8 mouse cellular contexts compared by ENCODE assay signal in genomic region chr17:80825518-80825901, GRCm38 (mm10).
DNase-seq lines count a peak whose midpoint lies in the region; ATAC-seq and TF ChIP-seq lines count a peak whose summit lies in the region.

No protein-coding gene starts in this region.

- TF ChIP-seq CTCF in embryonic fibroblast, embryonic 13.5 days (IDR thresholded peaks at IDR 0.05; ENCODE audit: borderline replicate concordance, insufficient read depth, low read length) = no peak
- TF ChIP-seq CTCF in kidney, adult 2 months (conservative IDR thresholded peaks at IDR 0.05; ENCODE audit: insufficient read depth, insufficient read length, low read depth, low read length) = no peak
- TF ChIP-seq CTCF in thymus, adult 2 months (IDR thresholded peaks at IDR 0.05; ENCODE audit: borderline replicate concordance, control insufficient read depth, extremely low read depth, insufficient read depth, low read length, poor library complexity) = no peak

- peak; percentile 17 to 18 for DNase-seq in left cerebral cortex, adult 18-20 months (ENCODE audit: low spot score in 2 of 2)
- no peak for DNase-seq in left cerebral cortex, adult 11 months (ENCODE audit: low spot score)
- peak; percentile 74 for DNase-seq in kidney, adult 2 months
- DNase-seq in thymus, adult 2 months = no peak

- 0 out of 2 replicates have a peak, but pooled peaks cover 2% of the 10 kb centered on the region for H3K4me1 ChIP-seq in embryonic fibroblast, embryonic 13.5 days (ENCODE audit: control insufficient read depth, insufficient read depth, low read length)
- H3K4me1 ChIP-seq in kidney, adult 2 months (ENCODE audit: control insufficient read depth, insufficient read depth, low read length) = peaks cover 15% of the 10 kb centered on the region; the same call in 1 of the 2 replicates
- peaks cover 9% of the 10 kb centered on the region for H3K4me1 ChIP-seq in thymus, adult 2 months (replicated peaks; ENCODE audit: control insufficient read depth, insufficient read depth, low read length)
- H3K4me1 ChIP-seq in midbrain, embryonic 16.5 days (ENCODE audit: control insufficient read depth, insufficient read depth, low read length) = 0 out of 2 replicates have a peak, but pooled peaks cover 2% of the 10 kb centered on the region

- H3K9ac ChIP-seq in midbrain, embryonic 16.5 days (ENCODE audit: low read depth, low read length) = no peak overlapping the region

- WGBS in kidney, adult 2 months = 10% methylated on average over 10 of the region's 10 CpGs
- 18% methylated on average over 10 of the region's 10 CpGs for WGBS in thymus, adult 2 months
- 65% methylated on average over 10 of the region's 10 CpGs for WGBS in midbrain, embryonic 16.5 days

- no peak overlapping the region for H3K4me3 ChIP-seq in embryonic fibroblast, embryonic 13.5 days (ENCODE audit: insufficient read depth, low read length)
- H3K4me3 ChIP-seq in kidney, adult 2 months (ENCODE audit: insufficient read depth, low read depth, low read length) = no peak overlapping the region
- no peak overlapping the region for H3K4me3 ChIP-seq in thymus, adult 2 months (ENCODE audit: control insufficient read depth, insufficient read depth, low read length)
- no peak overlapping the region for H3K4me3 ChIP-seq in midbrain, embryonic 16.5 days (ENCODE audit: low read depth, low read length)

- ATAC-seq in megakaryocyte, adult 5-6 weeks (ENCODE audit: poor library complexity, severe bottlenecking) = peak; percentile 15; the same call in 1 of the 2 replicates
- ATAC-seq in megakaryocyte-erythroid progenitor cell, adult 5-6 weeks (replicated peaks; ENCODE audit: low FRiP score, low TSS enrichment, poor library complexity, severe bottlenecking) = no peak
- no peak for ATAC-seq in midbrain, embryonic 16.5 days

- peak overlapping the region; percentile 52 for H3K27ac ChIP-seq in embryonic fibroblast, embryonic 13.5 days (ENCODE audit: insufficient read depth, low read length)
- peak overlapping the region; percentile 89 for H3K27ac ChIP-seq in kidney, adult 2 months (ENCODE audit: insufficient read depth, low read depth, low read length)
- no peak overlapping the region for H3K27ac ChIP-seq in thymus, adult 2 months (ENCODE audit: control insufficient read depth, insufficient read depth, low read length)
- H3K27ac ChIP-seq in midbrain, embryonic 16.5 days (ENCODE audit: low read length) = no peak overlapping the region

- H3K36me3 ChIP-seq in kidney, adult 2 months (ENCODE audit: control insufficient read depth, insufficient read depth, low read length) = no peaks in the 10 kb centered on the region
- H3K36me3 ChIP-seq in thymus, adult 2 months (ENCODE audit: control insufficient read depth, insufficient read depth, low read length) = no peaks in the 10 kb centered on the region
- H3K36me3 ChIP-seq in midbrain, embryonic 16.5 days (ENCODE audit: control insufficient read depth, insufficient read depth, low read length) = no peaks in the 10 kb centered on the region

- H3K4me2 ChIP-seq in midbrain, embryonic 16.5 days (ENCODE audit: low read length) = no peak overlapping the region

- no peaks in the 10 kb centered on the region for H3K27me3 ChIP-seq in kidney, adult 2 months (replicated peaks; ENCODE audit: control insufficient read depth, insufficient read depth, low read length)
- no peaks in the 10 kb centered on the region for H3K27me3 ChIP-seq in thymus, adult 2 months (ENCODE audit: control insufficient read depth, insufficient read depth, low read length)
- H3K27me3 ChIP-seq in midbrain, embryonic 16.5 days (ENCODE audit: control insufficient read depth, insufficient read depth, low read depth, low read length) = no peaks in the 10 kb centered on the region

- TF ChIP-seq POLR2A in embryonic fibroblast, embryonic 13.5 days (IDR thresholded peaks at IDR 0.05; ENCODE audit: low read depth, low read length) = no peak
- no peak for TF ChIP-seq POLR2A in kidney, adult 2 months (IDR thresholded peaks at IDR 0.05; ENCODE audit: low read depth, low read length)
- TF ChIP-seq POLR2A in thymus, adult 2 months (IDR thresholded peaks at IDR 0.05; ENCODE audit: control insufficient read depth, extremely low read depth, insufficient read depth, low read length, poor library complexity) = no peak

- no peaks in the 10 kb centered on the region for H3K9me3 ChIP-seq in midbrain, embryonic 16.5 days (replicated peaks; ENCODE audit: control insufficient read depth, low read length, poor library complexity, severe bottlenecking)

Comparison
In these comparisons a context has a peak if more than half of its experiments do, and no peak if none do; other contexts are left out.
1. DNase-seq: peak in left cerebral cortex, adult 18-20 months (2 of 2) and kidney, adult 2 months (single experiment); none in left cerebral cortex, adult 11 months (single experiment) and thymus, adult 2 months (single experiment).
2. H3K27ac ChIP-seq: peak in embryonic fibroblast, embryonic 13.5 days (single experiment) and kidney, adult 2 months (single experiment); none in thymus, adult 2 months (single experiment) and midbrain, embryonic 16.5 days (single experiment).